Mouse (Mus musculus): ENCODE results near the gene Gnb1l.

Gnb1l gene

GRCm38 (mm10) chr16:18547891-18548290 lies 49.4 kb downstream of the Gnb1l start:
- DNase-seq (ENCODE audit: low read depth): no peak

GRCm38 (mm10) chr16:18551604-18552003 lies 53.1 kb downstream of the Gnb1l start:
- no peak for DNase-seq (ENCODE audit: low read depth)

DNA sequence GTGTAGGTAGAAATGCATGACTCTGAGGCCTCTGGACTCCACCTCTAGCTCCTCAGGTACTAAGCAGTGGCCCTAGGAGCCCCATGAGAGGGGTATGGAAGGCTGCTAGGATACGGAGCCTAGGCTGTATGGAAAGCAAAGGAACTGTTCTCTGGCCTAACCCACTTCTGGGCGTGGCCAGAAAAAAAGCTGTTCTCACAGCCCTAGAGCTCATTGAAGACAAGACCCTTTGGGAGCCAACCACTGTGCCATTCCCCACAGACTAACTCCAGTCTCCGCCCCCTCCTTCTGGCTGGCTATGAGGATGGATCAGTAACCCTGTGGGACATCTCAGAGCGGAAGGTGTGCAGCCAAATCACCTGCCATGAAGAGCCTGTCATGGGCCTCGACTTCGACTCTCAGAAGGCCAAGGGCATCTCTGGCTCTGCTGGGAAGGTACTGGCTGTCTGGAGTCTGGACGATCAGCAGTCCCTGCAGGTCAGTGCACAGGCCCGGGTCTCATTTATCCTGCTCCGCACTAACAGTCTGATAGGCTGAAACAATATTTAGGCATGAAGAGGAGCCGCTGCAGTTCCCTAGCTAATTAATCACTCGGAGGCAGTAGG lies 53.7 kb downstream of the Gnb1l start:
- no peak for DNase-seq (ENCODE audit: low read depth)

DNA sequence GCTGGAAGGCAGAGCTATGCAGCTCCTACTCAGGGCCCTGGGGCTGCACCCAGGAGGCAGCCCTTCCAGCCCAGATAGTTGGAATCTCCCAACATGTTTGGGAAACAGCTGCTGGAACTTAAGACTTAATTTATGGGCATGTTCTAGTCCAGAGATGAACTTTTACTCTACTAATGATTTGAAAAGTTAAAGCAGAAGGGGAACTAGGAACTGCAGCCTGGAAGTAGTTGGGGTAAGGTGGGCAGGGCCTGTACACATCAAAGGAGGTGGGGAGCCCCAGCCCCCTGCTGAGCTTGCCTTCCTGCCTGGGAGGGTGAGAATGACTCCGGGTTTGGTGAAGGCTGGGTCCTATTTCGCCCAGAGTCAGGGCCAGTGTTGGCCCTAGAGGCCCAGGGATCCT lies 56.2 kb downstream of the Gnb1l start:
- no peak for DNase-seq (ENCODE audit: low read depth)

GRCm38 (mm10) chr16:18555235-18555935 lies 56.9 kb downstream of the Gnb1l start:
- DNase-seq (ENCODE audit: low read depth): no peak

DNA sequence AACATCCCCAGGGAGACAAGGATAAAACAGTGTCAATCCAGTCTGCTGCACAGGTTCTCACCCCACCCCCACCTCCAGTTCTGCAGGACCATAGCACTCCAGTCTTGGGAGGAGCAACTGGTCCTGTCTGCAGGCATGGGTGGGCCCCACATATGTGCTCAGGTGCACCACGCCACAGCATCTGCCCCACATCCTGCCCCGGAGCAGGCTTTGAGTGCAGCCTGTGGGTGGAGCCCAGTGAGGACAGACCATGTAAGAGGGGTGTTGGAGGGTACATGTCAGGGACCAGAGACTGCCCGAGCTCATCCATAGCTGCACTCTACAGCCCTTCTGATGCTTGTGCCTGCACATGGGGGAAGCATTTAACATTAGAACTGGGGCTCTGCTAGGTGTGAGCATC lies 57.9 kb downstream of the Gnb1l start:
- DNase-seq (ENCODE audit: low read depth): no peak

- DNase-seq (ENCODE audit: low read depth): no peak
Observed at GRCm38 (mm10) chr16:18564472-18564871, 66.0 kb downstream of the Gnb1l start.

GRCm38 (mm10) chr16:18568599-18568998 lies 70.1 kb downstream of the Gnb1l start:
- DNase-seq (ENCODE audit: low read depth): no peak

GRCm38 (mm10) chr16:18574196-18574595 lies 75.7 kb downstream of the Gnb1l start:
- no peak for DNase-seq (ENCODE audit: low read depth)

DNA sequence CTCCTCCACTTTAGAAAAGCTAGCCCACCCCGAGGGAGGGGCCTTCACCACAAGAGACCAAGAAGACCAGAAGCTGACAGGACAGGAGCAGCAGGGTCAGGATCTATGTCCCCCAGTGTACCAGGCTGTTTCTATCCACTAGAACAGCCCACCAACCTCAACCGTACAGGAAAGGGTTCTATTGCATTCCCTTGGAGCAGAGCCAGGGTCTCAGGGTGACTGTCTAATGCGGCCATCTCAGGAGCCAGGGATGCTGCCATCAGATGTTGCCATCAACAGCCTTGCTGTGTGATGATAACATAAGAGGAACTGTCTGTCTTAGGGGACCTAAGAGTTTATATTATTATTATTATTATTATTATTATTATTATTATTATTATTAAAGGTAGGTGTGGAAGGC lies 78.6 kb downstream of the Gnb1l start:
- DNase-seq (ENCODE audit: low read depth): no peak

- DNase-seq (ENCODE audit: low read depth): no peak
Observed at GRCm38 (mm10) chr16:18577599-18578160, 79.2 kb downstream of the Gnb1l start.

DNA sequence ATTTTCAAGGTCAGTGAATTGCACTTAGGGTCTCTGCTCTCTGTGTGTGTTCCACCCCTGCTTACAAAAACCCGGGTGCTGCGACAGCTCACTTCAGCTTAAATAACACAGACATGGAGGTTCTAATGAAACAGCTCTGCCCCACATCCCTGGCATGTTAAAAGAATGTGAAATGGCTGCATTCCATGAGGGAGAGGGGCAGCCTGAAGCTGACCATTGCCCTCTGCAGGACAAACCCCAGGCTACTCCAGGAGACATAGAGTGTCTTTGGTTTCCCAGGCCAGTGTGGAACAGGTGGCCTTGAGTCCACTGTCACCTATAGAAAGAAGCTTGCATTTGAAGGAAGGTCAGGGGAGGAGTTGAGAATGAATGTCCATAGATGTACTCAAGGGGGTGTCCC lies 81.9 kb downstream of the Gnb1l start:
- no peak for DNase-seq (ENCODE audit: low read depth)

- DNase-seq (ENCODE audit: low read depth): no peak
Observed at GRCm38 (mm10) chr16:18581050-18581622, 82.6 kb downstream of the Gnb1l start.

- peak; percentile 29 for DNase-seq (ENCODE audit: low read depth)
Observed at GRCm38 (mm10) chr16:18581623-18582205, 83.2 kb downstream of the Gnb1l start.

- no peak for DNase-seq (ENCODE audit: low read depth)
Observed at GRCm38 (mm10) chr16:18582426-18583148, 84.1 kb downstream of the Gnb1l start.

GRCm38 (mm10) chr16:18583169-18583568 lies 84.7 kb downstream of the Gnb1l start:
- no peak for DNase-seq (ENCODE audit: low read depth)

DNA sequence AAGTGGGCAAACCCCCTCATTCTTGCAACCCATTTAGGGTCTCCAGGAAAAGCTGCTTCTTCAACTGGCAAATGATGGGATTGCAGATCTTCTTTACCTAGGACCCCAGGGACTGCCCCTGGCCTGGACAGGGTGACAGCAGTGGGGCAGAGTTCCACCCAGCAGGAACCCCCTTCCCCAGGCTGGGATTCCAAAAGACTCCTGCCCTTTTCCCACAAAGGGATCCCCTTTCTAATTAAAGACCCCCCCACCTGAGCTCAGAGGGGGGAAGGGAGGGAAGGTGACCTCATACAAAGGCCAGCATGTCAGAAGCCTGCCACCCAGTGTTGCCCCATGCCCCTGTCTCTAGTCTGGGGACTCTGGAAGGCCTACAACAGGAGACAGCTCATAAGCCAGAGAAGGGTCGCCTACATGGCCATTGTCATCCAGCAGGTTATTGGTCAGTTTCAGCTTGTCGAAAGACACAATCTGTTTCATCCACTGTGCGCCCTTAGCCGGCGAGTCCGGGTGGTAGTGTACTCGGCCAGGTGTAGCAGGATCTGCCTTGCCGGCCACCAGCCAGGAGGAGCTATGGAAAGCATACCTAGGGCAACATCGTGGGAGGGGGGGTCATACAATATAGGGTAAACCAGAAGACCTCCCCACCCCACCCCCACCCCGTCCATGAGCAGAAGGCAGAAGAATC lies 85.3 kb downstream of the Gnb1l start:
- DNase-seq (ENCODE audit: low read depth): no peak

GRCm38 (mm10) chr16:18584901-18585510 lies 86.5 kb downstream of the Gnb1l start:
- no peak for DNase-seq (ENCODE audit: low read depth)

DNA sequence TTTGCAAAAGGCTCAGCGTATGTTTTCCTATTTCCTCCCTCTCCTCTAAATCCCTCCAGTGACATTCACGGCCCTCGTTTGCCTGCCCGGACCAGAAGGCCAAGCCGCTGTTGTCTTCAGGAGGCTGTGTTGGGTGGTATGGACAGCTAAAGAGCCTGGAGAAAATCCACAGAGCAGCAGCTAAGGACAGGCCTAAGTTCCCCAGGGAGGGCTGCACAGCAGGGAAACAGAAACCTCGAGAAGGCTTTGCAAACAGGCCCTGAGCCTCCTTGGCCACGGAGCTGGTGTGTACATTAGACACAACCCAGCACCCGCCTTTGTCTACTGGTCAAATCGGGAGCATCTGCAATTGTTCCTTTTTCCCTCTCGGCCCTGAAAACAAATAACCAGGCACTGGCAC lies 87.2 kb downstream of the Gnb1l start:
- no peak for DNase-seq (ENCODE audit: low read depth)

- no peak for DNase-seq (ENCODE audit: low read depth)
Observed at GRCm38 (mm10) chr16:18586076-18586905, 87.8 kb downstream of the Gnb1l start.
